Mouse (Mus musculus) liver, embryonic 14.5 days (tissue): ENCODE measurements around the gene Exoc4. TPM values are rescaled to one million over a fixed set of nuclear protein-coding genes. Genes with fewer than 3 reads are reported as not detected.

Source experiments
- ATAC-seq: fragments of 200-750 bp; cut with Nextera tagmentation; 2 replicates; pipeline ENCODE4 v1.8.0; 2017; ENCODE audit warnings: moderate number of reproducible peaks, mild to moderate bottlenecking, moderate library complexity; ENCODE audit not compliant: insufficient read depth
- DNase-seq, 3 experiments: peaks; one replicate each; pipeline ENCODE4 v3.0.0-alpha.2; 2012 to 2013; ENCODE audit warnings: low read depth in 3 of 3, low spot score in 3 of 3
- H3K27ac ChIP-seq: fragments of 300-500 bp; sonication (generic); 2 replicates; pipeline ENCODE4 v1.5.1; 2014; ENCODE audit warnings: moderate library complexity, mild to moderate bottlenecking, control low read depth, inconsistent platforms
- H3K27me3 ChIP-seq: fragments of 300-500 bp; sonication (generic); 2 replicates; pipeline ENCODE4 v1.6.1; 2014; ENCODE audit warnings: mild to moderate bottlenecking, low read length, moderate library complexity; ENCODE audit not compliant: control insufficient read depth, insufficient read depth
- H3K36me3 ChIP-seq: fragments of 300-500 bp; sonication (generic); replicated peaks from 2 replicates; pipeline ENCODE4 v1.6.1; 2014; ENCODE audit warnings: low read depth; ENCODE audit not compliant: control insufficient read depth, insufficient read depth
- H3K4me1 ChIP-seq, 2 experiments: fragments of 200-500 bp in 1 of 2; fragments of 300-500 bp in 1 of 2; sonication (generic) in 1 of 2; replicated peaks; 2 replicates each; pipeline ENCODE4 v1.6.1; 2012 to 2014; ENCODE audit warnings: antibody characterized with exemption in 1 of 2, inconsistent platforms in 1 of 2, low read length in 1 of 2; ENCODE audit not compliant: control insufficient read depth in 2 of 2, insufficient read depth in 2 of 2
- H3K4me2 ChIP-seq: fragments of 300-500 bp; sonication (generic); 2 replicates; pipeline ENCODE4 v1.6.1; 2014; ENCODE audit warnings: low read depth, mild to moderate bottlenecking, control low read depth, moderate library complexity
- H3K4me3 ChIP-seq, 2 experiments: fragments of 200-500 bp in 1 of 2; fragments of 300-500 bp in 1 of 2; sonication (generic) in 1 of 2; 2 replicates each; pipeline ENCODE4 v1.5.1; 2012 to 2014; ENCODE audit warnings: low read depth in 2 of 2, low read length in 2 of 2, mild to moderate bottlenecking in 2 of 2, control low read depth in 1 of 2, inconsistent platforms in 1 of 2, moderate library complexity in 1 of 2; ENCODE audit not compliant: insufficient read depth in 1 of 2
- H3K9ac ChIP-seq: fragments of 300-500 bp; sonication (generic); replicated peaks from 2 replicates; pipeline ENCODE4 v1.6.1; 2014; ENCODE audit warnings: mild to moderate bottlenecking, control low read depth, moderate library complexity
- H3K9me3 ChIP-seq: fragments of 300-500 bp; sonication (generic); 2 replicates; pipeline ENCODE4 v1.6.1; 2016; ENCODE audit warnings: low read length, mixed read lengths; ENCODE audit not compliant: control insufficient read depth
- CTCF ChIP-seq: IDR thresholded peaks from 2 replicates; pipeline ENCODE4 v1.5.1; 2016; ENCODE audit warnings: antibody characterized with exemption, low read depth, control low read depth
- EP300 ChIP-seq: IDR thresholded peaks from 2 replicates; pipeline ENCODE4 v1.6.1; 2016; ENCODE audit warnings: antibody characterized with exemption, low read depth
- WGBS: fragments of 180-500 bp; shearing (Covaris S2); extraction: QIAGEN DNeasy Blood & Tissue Kit; methylation state at CpG from one replicate; pipeline ENCODE4 v1.1.7; 2014; ENCODE audit not compliant: insufficient replicate concordance; 5-methylcytosine and 5-hydroxymethylcytosine counted together
- polyA plus RNA-seq, 2 experiments: library from polyadenylated mRNA; depleted of rRNA in 1 of 2; stranded (reverse) in 1 of 2; unstranded in 1 of 2; fragments of >200 nt; fragmentation: Nextera tagmentation in 1 of 2; extraction: Ambion mirVana in 1 of 2; gene quantifications; 2 replicates each; pipeline versions ENCODE4 v1.2.1 to v1.2.3; 2012 to 2014

The Exoc4 gene
- polyA plus RNA-seq, 2 experiments, result 4.9 to 7.0 TPM

DNA sequence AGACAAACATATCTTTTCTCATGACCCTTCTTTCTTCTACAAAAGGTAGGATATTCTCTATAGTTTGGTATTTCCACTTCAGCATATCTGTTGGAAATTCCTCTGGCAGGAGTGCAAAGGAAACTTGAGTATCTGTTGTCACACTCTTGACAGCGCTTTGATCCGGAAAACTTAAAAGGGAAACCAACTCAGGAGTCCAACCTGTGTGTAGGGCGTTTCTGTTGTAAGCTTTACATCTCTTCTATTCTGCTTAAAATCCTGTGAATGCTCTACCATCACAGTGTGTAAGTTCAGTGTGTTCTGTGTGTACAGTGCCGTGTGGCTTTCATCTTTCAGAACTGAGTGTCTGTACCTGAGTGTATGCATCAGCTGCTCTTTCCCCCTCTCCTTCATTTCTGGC lies 74.5 kb downstream of the Exoc4 start:
- Histone ChIP-seq H3K9ac (no peak overlapping the region), H3K36me3 (no peaks in the 10 kb centered on the region), H3K27me3 (no peaks in the 10 kb centered on the region), H3K9me3 (no peaks in the 10 kb centered on the region), H3K4me2 (no peak overlapping the region), H3K27ac (no peak overlapping the region), H3K4me1 (no peaks in the 10 kb centered on the region; a peak in 1 of 4 replicates), H3K4me3 (no peak overlapping the region)
- WGBS, result 79% methylated on average over 4 of the region's 4 CpGs
- DNase-seq (no peak), ATAC-seq (no peak)
- TF ChIP-seq EP300, result no peak
- TF ChIP-seq CTCF, result no peak

DNA sequence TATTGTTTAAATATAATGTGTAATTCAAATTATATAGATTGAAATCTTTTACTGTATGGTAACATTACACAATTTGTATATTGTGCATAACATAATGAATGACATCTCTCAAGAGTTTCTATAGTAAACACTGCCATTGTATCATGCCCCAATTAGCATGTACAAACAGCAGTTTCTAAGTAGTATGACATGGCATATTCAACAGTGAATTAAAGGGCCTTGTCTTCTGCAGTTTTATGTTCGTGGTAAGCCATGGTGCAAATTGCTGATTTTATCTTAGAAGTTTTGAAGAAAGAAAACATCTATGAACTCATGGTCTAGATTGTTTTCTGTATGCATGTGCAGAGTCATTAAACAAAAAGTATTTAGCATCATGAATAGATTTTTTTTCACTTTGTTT lies 79.4 kb downstream of the Exoc4 start:
- H3K4me3 ChIP-seq, result no peak overlapping the region

DNA sequence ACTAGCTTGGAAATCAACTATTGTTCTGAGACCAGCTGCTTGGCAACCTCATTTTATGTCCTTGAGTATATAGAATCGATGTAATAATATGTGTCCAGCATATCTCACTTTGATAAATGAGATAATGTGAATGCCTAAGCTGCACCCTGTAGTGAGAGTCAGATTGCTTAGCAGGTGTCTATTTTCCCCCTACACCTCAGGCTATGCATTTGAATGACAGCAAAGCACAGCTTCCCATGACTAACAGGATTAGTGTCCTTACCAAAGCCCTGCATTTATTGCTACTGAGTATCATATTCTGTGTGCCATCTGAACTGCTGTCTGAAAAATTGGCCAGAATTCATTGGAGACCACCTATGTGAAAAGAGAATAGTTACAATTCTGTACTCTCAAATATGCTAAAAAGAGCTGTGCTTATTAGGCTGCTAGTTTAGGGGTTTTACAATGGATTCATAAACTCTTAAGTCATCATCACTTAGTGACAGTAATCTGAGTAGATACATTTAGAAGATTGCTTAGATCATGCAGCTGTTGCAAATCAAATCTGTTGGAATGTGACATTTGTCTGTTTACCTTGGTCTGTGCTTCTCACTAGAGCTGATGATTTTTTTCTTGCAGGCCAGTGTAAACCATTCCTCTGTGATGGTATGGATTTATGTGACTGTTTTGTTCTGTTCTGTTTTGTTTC lies 98.3 kb downstream of the Exoc4 start:
- H3K4me2 ChIP-seq, result no peak overlapping the region
- no peaks in the 10 kb centered on the region for H3K4me1 ChIP-seq
- no peak overlapping the region for H3K27ac ChIP-seq
- DNase-seq (no peak), ATAC-seq (no peak)
- WGBS, result 80% methylated on average over 1 of the region's 1 CpGs
- H3K9ac ChIP-seq, result no peak overlapping the region
- no peaks in the 10 kb centered on the region for H3K36me3 ChIP-seq
- no peaks in the 10 kb centered on the region for H3K9me3 ChIP-seq
- H3K27me3 ChIP-seq, result no peaks in the 10 kb centered on the region
- TF ChIP-seq EP300 (no peak), CTCF (no peak)
- H3K4me3 ChIP-seq, result no peak overlapping the region

More for the DNA sequence above, 79.4 kb downstream of the Exoc4 start:
- DNase-seq (no peak), ATAC-seq (no peak)
- Histone ChIP-seq H3K27me3 (no peaks in the 10 kb centered on the region), H3K36me3 (no peaks in the 10 kb centered on the region), H3K9me3 (no peaks in the 10 kb centered on the region), H3K4me2 (no peak overlapping the region), H3K27ac (no peak overlapping the region), H3K4me1 (no peaks in the 10 kb centered on the region), H3K9ac (no peak overlapping the region)
- no peak for TF ChIP-seq CTCF
- TF ChIP-seq EP300, result no peak
- WGBS, result 49% methylated on average over 1 of the region's 1 CpGs

DNA sequence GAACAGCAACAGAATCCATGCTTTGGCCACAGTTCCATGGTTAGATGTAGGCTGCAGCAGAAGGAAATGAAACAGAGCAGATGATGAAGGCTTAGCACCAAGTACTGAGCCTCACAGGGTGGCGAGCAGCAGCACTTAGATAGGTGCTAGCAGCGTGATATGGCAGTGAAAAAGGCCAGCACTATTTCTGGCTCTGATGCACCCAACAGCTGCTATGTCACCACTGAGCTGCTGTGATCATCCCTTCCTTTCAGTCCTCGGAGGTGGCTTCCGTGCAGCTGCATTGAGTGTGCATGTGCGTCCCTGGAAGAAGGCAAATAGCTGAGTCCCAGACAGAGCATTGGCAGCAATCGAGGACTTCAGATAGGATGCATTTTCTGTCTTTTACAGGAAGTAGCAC lies 112.7 kb downstream of the Exoc4 start:
- 75% methylated on average over 6 of the region's 6 CpGs for WGBS
- H3K36me3 ChIP-seq, result no peaks in the 10 kb centered on the region
- H3K4me2 ChIP-seq, result no peak overlapping the region
- ATAC-seq (no peak), DNase-seq (no peak)
- no peak overlapping the region for H3K27ac ChIP-seq
- TF ChIP-seq CTCF, result no peak
- no peak for TF ChIP-seq EP300
- no peaks in the 10 kb centered on the region for H3K27me3 ChIP-seq
- no peak overlapping the region for H3K9ac ChIP-seq
- H3K9me3 ChIP-seq, result no peaks in the 10 kb centered on the region
- H3K4me3 ChIP-seq, result no peak overlapping the region
- no peaks in the 10 kb centered on the region for H3K4me1 ChIP-seq

DNA sequence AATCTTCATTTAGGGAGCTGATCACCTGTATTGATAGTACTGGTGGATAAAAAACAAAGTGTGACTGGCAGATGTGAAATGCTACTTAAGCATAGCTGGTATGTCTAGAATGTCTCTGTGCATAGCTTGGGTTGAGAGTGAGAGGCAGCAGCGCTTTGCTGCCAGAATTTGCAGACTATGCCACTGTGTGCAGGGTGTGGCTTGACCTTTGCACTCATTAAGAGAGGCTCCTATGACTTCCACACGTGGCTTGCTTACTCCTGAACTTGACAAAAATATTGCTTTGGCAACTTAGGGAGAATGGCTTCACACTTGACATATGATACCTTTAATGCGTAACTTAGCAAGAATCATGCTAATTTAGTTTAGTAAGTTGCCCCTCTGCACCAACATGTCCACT lies 131.6 kb downstream of the Exoc4 start:
- TF ChIP-seq EP300 (no peak), CTCF (no peak)
- H3K4me1 ChIP-seq, result no peaks in the 10 kb centered on the region
- no peaks in the 10 kb centered on the region for H3K36me3 ChIP-seq
- H3K27ac ChIP-seq, result no peak overlapping the region
- whole genome bisulfite sequencing, result 63% methylated on average over 3 of the region's 3 CpGs
- no peak overlapping the region for H3K4me3 ChIP-seq
- ATAC-seq (no peak), DNase-seq (no peak)
- no peaks in the 10 kb centered on the region for H3K27me3 ChIP-seq
- no peaks in the 10 kb centered on the region for H3K9me3 ChIP-seq
- H3K9ac ChIP-seq, result no peak overlapping the region
- H3K4me2 ChIP-seq, result no peak overlapping the region
